Mouse (Mus musculus) hematopoietic multipotent progenitor cell, adult 10-12 weeks (in vitro differentiated cells): ENCODE data around the gene Crat. TPM values are rescaled to one million over a fixed set of nuclear protein-coding genes. Genes with fewer than 3 reads are reported as not detected.

Experiments
- polyA plus RNA-seq: library from polyadenylated mRNA; stranded (reverse); fragments of >175 nt; gene quantifications from 2 replicates; pipeline ENCODE4 v1.2.3, GENCODE M21; 2012; ENCODE audit warnings: low replicate concordance

The Crat gene
- polyA plus RNA-seq, result 40.2 and 81.9 TPM in 2 replicates

DNA sequence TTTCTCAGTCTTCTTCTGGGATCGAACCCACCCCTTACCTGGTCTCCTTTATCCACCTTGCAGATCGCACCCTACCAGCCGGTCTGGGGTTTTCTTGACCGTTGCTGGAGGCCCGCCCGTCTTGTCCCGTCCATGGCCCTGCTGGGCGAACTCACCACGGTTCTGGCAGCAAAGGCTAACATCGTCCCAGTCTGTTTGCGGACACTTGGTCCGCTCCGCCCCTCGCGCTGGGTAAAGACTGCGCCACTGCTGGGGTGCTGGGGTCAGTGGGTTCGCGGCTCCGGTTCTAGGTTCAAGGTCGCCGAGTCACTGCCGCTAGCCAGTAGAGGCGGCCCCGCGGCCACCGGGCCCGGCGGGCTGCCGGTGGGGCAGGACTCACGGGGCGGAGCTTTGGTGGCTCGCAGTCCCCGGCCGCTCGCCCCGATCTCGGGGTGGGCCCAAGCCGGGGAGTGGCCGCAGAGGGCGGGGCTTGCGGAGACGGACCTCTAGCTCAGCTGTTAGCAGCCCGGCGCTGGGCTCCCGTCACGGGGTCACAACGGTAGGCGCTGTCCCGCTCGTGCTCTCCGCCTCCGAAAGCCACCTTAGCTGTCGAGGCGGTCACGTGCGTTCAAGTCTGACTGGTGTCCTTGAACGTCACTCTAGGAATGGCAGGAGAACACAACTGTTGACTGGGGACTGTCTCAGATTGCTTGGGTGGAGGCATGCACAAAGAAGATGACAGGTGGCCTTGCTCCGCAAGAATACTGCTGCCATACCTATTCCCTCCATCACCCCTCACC is at the start of gene Crat:
Gene Crat (minus strand): TSS at position 657 of the 779 bp plus-strand sequence.

DNA sequence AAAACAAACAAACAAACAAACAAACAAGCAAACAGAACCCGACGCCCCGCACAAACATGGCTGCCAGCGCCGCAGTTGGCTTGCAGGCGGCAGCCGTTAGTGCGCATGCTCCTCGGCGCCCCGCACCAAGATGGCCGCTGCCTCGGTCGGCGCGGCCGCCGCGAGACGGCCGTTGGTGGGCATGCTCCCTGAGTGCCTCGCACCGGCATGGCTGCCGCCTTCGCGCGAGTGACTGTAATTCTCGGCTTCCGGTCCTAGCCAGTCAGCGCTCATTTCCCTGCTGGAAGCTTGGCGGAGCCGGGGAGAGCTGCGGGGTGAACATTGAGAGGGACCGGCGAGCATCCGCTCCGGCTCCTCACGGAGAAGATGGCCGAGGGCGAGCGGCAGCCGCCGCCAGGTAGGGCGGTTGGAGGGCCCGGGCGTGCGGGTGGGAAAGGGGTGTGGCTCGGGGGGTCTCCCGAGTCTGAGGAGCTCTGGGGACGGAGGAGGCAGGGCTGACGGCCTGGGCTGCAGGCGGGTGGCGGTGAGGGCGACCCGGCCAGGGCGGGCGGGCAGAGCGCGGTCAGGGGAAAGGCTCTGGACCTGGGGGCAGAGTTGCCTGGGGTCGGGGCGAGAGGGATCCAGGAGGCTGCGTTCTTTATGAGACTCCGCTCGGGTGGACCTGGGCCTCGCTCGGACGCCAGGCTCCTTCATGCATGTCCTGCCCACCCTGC is 479 bp upstream of the Crat start, which contains the start of gene Ptpa:
Gene Ptpa (plus strand): TSS at position 104 of the 713 bp plus-strand sequence.

DNA sequence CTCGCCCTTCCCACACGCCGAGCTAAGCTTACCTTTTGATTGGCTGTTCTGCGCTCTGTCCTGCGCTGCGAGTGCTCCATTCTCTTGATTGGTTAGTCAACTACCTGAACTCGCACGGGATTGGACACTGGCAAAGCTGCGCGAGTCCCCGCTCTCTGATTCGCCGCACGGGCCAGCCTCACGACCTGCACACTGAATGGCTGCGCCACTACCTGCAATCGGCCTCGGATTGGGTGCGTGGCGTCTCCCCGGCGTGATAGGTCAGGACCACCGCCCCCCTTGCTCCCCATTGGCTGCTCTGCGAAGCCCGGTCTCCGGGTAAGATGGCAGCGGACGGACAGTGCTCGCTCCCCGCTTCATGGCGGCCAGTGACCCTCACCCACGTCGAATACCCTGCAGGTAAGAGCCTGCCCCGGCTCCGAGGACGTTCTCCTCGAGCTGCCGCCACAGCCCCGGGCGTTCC is 23.5 kb downstream of the Crat start, which contains the start of gene Dolpp1:
Gene Dolpp1 (plus strand): TSS at position 141 of the 463 bp plus-strand sequence.

DNA sequence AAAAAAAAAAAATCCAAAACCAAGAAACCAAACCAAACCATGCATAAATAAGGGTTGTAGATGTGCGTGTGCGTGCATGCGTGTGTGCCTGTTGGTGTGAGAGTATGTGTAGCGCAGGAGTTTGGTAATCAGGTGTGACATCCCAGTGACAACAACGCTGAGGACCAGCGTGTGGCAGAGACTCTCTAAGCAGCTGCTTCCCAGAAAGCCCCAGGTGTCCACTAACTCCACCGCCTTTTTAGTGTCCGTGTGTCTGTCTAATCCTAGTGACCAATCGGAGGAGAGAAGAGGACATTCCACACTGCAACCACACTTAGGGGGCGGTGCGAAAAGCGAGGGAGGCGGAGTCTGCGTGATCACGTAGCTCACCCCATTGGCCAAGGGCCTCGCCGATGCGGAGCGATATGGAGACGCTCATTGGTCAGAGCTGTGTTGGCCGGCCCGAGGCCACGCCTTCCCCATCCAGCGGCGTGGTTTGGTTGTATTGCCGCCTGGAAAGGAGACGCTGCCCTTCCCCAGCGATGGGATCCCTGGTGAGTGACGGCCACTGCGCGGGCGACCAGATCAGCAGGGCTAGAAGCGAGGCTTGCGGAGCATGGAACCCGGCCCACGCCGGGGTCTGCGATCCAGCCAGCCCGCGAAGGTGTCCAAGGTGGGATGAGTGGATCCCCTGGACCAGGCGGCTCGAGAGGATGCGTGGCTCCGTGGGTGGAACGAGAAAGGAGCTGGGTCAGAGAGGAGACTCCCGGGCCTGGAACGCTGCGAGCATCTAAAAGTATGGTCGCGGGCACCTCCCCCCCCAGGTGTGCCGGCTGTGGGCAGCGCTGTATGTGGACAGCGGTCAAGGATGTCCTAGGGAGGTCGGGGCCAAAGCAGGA is 51.6 kb downstream of the Crat start, which contains the start of gene Miga2:
Gene Miga2 (plus strand): TSS at position 461 of the 878 bp plus-strand sequence.

DNA sequence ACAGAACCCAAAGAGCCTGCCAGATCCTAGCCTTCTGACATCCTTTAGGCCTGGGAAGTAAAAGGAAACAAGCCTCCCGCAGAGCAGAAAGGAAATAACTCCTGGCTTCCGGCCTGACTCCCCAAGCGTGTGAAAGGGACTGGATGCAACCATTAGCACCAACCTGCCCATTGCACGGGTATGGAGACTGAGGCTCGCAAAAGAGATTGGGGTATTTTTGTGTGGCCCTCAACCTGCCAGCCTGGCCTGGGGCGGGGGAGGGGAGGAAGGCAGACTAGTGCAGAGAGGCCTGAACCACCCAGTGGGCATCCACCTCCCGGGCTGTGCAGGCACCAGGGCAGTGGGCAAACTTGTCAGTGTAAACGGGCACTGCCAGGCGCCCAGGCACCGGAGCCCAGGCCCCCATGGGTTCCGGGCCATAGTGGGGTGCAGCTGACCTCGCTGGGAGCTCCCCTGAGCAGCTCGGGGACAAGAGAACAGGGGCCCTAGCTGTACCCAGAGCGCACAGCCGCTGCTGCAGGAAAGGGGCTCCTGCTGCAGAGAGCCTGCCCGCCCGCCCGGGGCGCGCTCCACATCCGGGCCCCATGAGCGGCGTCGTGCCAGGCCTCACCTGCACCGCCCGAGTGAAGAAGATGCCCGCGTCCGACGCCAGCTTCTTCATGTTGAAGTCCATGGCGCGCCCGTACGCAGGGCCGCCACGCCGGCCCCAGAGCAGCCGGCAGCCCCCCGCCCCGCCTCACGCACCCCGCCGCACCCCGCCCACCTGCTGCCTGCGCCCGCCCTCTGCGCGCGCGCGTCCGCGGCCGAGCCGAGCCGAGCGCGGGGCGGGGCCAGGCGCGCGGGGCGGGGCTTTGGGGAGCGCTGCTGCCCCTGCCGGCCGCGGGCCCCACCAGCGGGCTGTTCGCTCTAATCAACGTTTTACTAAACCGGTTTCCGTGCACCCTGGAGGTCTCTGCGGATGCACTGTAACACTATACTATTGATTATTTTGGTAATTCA is 56.8 kb downstream of the Crat start, which contains the start of gene Sh3glb2:
Gene Sh3glb2 (minus strand): TSS at position 805 of the 999 bp plus-strand sequence.

Other genes starting within 250 kb of the Crat start
- gene Endog, start 244.3 kb downstream of the Crat start, polyA plus RNA-seq, result 15.4 and 27.4 TPM in 2 replicates
- 17.6 and 20.1 TPM in 2 replicates for gene Spout1, start 237.4 kb downstream of the Crat start, polyA plus RNA-seq
- 2.4 and 10.4 TPM in 2 replicates for gene Kyat1, start 210.0 kb downstream of the Crat start, polyA plus RNA-seq
- 6.5 and 13.1 TPM in 2 replicates for gene Lrrc8a, start 178.1 kb downstream of the Crat start, polyA plus RNA-seq
- 6.1 and 10.3 TPM in 2 replicates for gene Gm28035, start 175.2 kb downstream of the Crat start, polyA plus RNA-seq
- 7.0 and 13.3 TPM in 2 replicates for gene Phyhd1, start 149.6 kb downstream of the Crat start, polyA plus RNA-seq
- gene Gm28038, start 134.8 kb downstream of the Crat start, polyA plus RNA-seq, result not detected in 2 replicates
- gene Dolk, start 129.5 kb downstream of the Crat start, polyA plus RNA-seq, result 5.6 and 6.9 TPM in 2 replicates
- 42.0 and 50.7 TPM in 2 replicates for gene Nup188, start 129.4 kb downstream of the Crat start, polyA plus RNA-seq
- gene Sh3glb2, start 56.5 kb downstream of the Crat start, polyA plus RNA-seq, result 52.4 and 84.3 TPM in 2 replicates
- 9.1 and 10.1 TPM in 2 replicates for gene Miga2, start 51.6 kb downstream of the Crat start, polyA plus RNA-seq
- gene Dolpp1, start 23.6 kb downstream of the Crat start, polyA plus RNA-seq, result 20.7 and 37.4 TPM in 2 replicates
- gene Ptpa, start 226 bp upstream of the Crat start, polyA plus RNA-seq, result 364 and 511 TPM in 2 replicates
- gene Ier5l, start 58.4 kb upstream of the Crat start, polyA plus RNA-seq, result 3.1 and 10.1 TPM in 2 replicates
- 0.87 and 1.2 TPM in 2 replicates for gene Cstad, start 179.2 kb upstream of the Crat start, polyA plus RNA-seq